Mouse (Mus musculus) ovary, adult 18-20 months (tissue): Measurements from ENCODE around the gene Taf5l.
"Not testable (repeated sequence)": the region's sequence is repeated elsewhere in the genome, so short reads cannot be mapped to it uniquely, and the experiment has no call there.

Source experiments
- DNase-seq: peaks from one replicate; pipeline ENCODE4 v3.0.0; 2022; ENCODE audit warnings: low spot score, mixed read lengths

Gene Taf5l

GRCm38 (mm10) chr8:124014299-124014698 is 6.9 kb downstream of the Taf5l start:
- not testable (repeated sequence) for DNase-seq

- no peak for DNase-seq
Measured at GRCm38 (mm10) chr8:124011989-124012586, 9.1 kb downstream of the Taf5l start.

- DNase-seq: no peak
Measured at GRCm38 (mm10) chr8:124011580-124011979, 9.6 kb downstream of the Taf5l start.

DNA sequence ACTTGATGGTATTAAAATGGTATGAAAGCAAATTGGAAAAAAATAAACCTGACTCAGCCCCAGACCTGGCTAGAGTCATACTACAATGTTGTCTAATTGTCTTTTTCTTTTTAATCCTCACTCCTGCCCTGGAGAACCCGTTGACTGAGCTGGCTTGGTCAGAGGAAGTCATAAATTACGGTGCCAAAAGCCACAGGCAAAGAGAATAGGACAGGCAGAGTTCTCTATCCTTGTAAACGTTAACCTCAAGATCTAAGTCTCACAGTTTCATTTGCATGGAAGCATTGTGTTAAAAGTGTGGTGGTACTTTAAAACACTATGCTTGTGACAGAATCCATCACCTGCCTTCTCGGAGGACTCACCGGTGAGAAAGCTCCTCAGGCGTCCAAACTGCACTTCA is 13.4 kb downstream of the Taf5l start:
- no peak for DNase-seq

DNA sequence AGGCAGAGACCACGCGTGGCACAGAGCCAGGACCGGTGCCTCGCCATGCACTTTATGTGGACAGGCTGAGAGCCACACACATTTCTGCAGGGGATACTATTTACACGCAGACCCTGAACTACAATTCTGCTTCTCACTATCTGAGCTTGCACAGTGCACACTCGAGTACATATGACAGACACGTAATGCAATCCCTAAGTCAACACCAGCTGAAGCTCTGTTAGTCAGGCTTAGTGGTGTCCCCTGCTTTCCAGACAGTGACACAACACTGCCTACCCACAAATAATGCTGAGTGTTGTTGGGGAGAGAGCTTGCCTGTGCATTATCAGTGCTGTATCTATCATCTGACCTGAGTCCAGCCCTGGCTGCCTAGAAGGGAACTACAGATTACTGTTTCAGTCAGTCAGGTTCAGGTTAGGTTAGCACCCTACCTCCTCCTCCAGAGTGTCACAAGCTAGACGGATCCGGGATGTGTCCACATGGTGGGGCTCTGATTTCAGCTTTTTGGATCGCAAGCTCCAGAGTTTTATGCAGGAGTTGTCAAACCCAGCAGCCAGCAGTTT is 18.6 kb downstream of the Taf5l start:
- DNase-seq: no peak

GRCm38 (mm10) chr8:123999568-123999967 is 21.6 kb downstream of the Taf5l start:
- DNase-seq: no peak

DNA sequence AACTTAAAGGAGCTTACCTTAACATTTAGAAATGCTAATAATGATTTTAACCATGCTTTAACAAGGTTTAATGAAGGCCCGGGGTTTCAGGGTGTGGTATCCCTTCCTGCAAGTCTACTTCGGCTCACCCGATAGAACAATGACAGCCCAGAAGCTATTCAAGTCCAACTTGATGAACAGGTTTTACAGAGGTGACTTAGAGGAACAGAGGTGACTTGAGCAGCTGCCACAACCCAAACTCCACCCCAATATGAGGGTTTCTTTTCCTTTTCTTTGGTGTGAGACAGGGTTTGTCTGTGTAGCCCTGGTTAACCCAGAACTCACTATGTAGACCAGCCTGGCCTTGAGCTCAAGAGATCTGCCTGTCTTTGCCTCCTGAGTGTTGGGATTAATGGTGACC is 27.2 kb downstream of the Taf5l start:
- DNase-seq: no peak

DNA sequence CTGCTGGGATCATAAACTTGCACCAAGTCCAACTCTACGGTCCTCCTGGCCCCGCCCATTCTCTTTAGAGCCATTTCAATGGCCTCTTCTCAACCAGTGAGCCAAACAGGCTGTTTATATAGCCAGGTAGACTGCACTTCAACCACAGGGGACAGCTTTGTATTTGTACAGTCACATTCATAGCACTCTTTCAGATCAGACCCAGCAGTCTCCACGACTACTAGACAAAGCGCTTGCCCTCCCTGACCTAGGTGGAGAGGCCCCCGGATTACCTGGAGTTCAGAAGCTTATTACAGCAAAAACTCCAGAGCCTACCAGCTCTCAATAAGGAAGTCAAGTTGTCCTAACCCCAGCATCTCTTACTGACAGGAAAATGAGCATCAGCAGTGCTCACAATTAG is 27.6 kb downstream of the Taf5l start:
- DNase-seq: no peak

DNA sequence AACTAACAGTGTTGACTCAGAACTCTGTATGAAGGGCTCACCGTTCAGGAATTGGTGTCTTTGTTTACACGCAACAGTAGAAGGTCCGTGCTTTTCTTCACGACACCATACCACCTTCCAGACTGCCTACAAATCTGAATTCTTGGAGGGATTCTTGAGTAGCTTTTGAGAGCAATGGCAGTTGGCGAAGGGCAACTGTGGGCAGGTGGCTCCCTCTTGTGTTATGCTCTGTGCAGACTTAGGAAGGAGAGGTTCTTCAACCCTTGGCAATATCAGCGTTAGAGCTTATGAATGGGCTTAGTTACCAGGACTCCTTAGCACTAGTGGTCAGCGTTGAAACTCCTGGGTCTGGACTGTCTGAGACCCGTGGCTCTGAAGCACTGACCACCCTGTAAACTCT is 28.6 kb downstream of the Taf5l start:
- no peak for DNase-seq

- no peak for DNase-seq
Measured at GRCm38 (mm10) chr8:123990277-123991049, 30.7 kb downstream of the Taf5l start.

DNA sequence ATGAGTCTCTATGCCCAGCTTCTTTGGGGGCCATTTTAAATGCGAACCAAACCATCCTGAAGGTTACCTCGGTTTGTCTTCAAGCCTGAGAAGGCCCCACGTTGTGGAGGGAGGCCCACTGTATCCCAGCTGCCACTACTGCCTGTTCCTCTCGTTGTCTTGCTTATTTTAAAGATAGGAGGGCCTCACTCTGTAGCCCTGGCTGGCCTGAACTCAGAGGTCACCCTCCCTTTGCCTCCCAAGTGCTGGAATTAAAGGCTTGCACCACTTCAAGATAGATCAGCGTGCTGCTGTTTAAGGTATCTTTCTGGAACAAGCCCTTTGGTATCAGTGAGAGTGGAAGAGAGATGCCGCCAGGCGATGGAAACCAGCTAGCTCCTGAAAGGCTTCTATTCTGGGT is 32.1 kb downstream of the Taf5l start:
- DNase-seq: no peak

- DNase-seq: no peak
Measured at GRCm38 (mm10) chr8:123988605-123989038, 32.6 kb downstream of the Taf5l start.

- peak; percentile 93 for DNase-seq
Measured at GRCm38 (mm10) chr8:123982826-123983400, 38.3 kb downstream of the Taf5l start, which contains the start of gene Abcb10. Gene Abcb10, minus strand, starts transcription at chr8:123983122.

DNA sequence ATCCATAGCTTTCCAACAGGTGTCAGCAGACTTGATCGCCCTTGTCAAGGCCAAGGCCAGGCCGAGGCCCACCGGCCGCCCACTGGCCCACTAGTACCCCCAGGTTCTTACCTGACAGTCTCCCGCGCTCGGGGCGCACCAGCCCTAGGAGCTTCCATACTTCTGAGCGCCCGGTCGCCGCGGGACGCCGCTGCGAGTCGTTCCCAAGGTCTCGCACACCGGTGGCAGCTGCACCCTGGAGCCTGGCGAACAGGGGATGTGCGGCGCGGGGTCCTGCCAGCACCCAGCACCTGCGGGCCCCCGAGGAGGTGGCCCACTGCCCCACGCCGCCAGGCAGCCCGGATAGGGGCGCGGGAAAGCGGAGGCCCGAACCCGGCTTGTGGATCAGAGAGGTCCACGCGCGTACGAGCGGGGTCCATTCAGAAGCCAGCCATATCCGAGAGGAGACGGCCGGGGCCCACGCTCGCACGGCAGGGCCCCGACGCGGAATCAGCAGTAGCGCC is 38.9 kb downstream of the Taf5l start:
- DNase-seq: peak; percentile 8

GRCm38 (mm10) chr8:123981674-123982073 is 39.5 kb downstream of the Taf5l start:
- no peak for DNase-seq

- no peak for DNase-seq
Measured at GRCm38 (mm10) chr8:123980239-123980638, 41.0 kb downstream of the Taf5l start.

GRCm38 (mm10) chr8:123978926-123979325 is 42.3 kb downstream of the Taf5l start:
- DNase-seq: no peak

GRCm38 (mm10) chr8:123978166-123978838 is 42.9 kb downstream of the Taf5l start:
- no peak for DNase-seq

- no peak for DNase-seq
Measured at GRCm38 (mm10) chr8:123977499-123977898, 43.7 kb downstream of the Taf5l start.

GRCm38 (mm10) chr8:123973495-123973894 is 47.7 kb downstream of the Taf5l start:
- DNase-seq: no peak

DNA sequence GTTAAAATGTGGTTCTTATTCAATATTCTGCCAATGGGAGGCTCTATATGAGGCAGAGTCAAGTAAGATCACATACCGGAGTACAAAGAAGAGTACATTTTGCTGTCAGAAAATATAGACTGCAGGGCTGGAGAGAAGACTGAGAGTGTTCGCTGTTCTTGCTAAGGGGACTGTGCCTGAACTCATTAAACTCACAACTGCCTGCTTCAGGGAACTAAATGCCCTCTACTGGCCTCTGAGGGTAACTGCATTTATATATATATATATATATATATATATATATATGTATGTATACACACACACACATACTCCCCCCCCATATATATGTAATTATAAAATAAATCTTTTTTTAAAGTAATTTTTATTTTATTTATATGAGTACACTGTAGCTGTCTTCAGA is 54.3 kb downstream of the Taf5l start:
- DNase-seq: no peak

GRCm38 (mm10) chr8:123961371-123961770 is 59.8 kb downstream of the Taf5l start:
- DNase-seq: no peak
